Mouse (Mus musculus) G1E (cell line): ENCODE data around the gene Runx2. TPM values are rescaled to one million over a fixed set of nuclear protein-coding genes. Genes with fewer than 3 reads are reported as not detected.

Source experiments
- ATAC-seq: 2 replicates; pipeline ENCODE4 v1.8.0; 2016; ENCODE audit warnings: mild to moderate bottlenecking; ENCODE audit not compliant: insufficient number of reproducible peaks, poor library complexity, low FRiP score, severe bottlenecking; ENCODE audit errors: extremely low read depth
- DNase-seq: peaks from one replicate; pipeline ENCODE4 v3.0.0; 2012; ENCODE audit warnings: low spot score
- H3K27me3 ChIP-seq: 2 replicates; pipeline ENCODE4 v1.6.1; 2012; ENCODE audit warnings: mild to moderate bottlenecking, low read length, inconsistent platforms; ENCODE audit not compliant: insufficient read depth
- H3K36me3 ChIP-seq: replicated peaks from 2 replicates; pipeline ENCODE3; 2012; ENCODE audit warnings: mild to moderate bottlenecking, inconsistent platforms
- H3K4me1 ChIP-seq: 2 replicates; pipeline ENCODE4 v1.6.1; 2012; ENCODE audit warnings: low read depth, low read length, inconsistent platforms, mixed read lengths; ENCODE audit not compliant: insufficient read depth
- H3K4me3 ChIP-seq: 2 replicates; pipeline ENCODE4 v1.5.1; 2012; ENCODE audit warnings: low read depth, mild to moderate bottlenecking, inconsistent platforms, low read length, moderate library complexity, mixed read lengths
- H3K9me3 ChIP-seq: replicated peaks from 2 replicates; pipeline ENCODE4 v1.6.1; 2012; ENCODE audit warnings: inconsistent platforms
- CTCF ChIP-seq: IDR thresholded peaks from 2 replicates; pipeline ENCODE4 v1.5.1; 2012; ENCODE audit warnings: low read depth, low read length, inconsistent platforms, mixed read lengths
- GATA1 ChIP-seq: IDR thresholded peaks from 2 replicates; pipeline ENCODE4 v1.6.1; 2012; ENCODE audit warnings: borderline replicate concordance, low read length, inconsistent platforms, mixed read lengths
- GATA2 ChIP-seq: IDR thresholded peaks from 2 replicates; pipeline ENCODE4 v1.6.1; 2012; ENCODE audit warnings: low read depth, low read length, inconsistent platforms, borderline replicate concordance
- POLR2AphosphoS5 ChIP-seq: IDR thresholded peaks from 2 replicates; pipeline ENCODE4 v1.6.1; 2012; ENCODE audit warnings: low read depth, low read length, inconsistent platforms; ENCODE audit not compliant: insufficient replicate concordance
- TAL1 ChIP-seq: conservative IDR thresholded peaks from 2 replicates; pipeline ENCODE4 v1.6.1; 2012; ENCODE audit warnings: low read depth, low read length, inconsistent platforms, mixed read lengths
- polyA plus RNA-seq: library from polyadenylated mRNA; stranded (reverse); fragments of >175 nt; gene quantifications from 2 replicates; pipeline ENCODE4 v1.2.3, GENCODE M21; 2012
- total RNA-seq, 2 experiments: library from RNA; stranded (forward) in 1 of 2; stranded (reverse) in 1 of 2; fragments of 200-1000 nt in 1 of 2; fragments of >200 nt in 1 of 2; fragmentation: Nextera tagmentation in 1 of 2; gene quantifications; 2 replicates each; pipeline ENCODE4 v1.2.3; 2014 to 2017

The Runx2 gene
- total and polyA plus RNA-seq, 3 experiments: 0.05 to 2.0 (median 0.05) TPM

DNA sequence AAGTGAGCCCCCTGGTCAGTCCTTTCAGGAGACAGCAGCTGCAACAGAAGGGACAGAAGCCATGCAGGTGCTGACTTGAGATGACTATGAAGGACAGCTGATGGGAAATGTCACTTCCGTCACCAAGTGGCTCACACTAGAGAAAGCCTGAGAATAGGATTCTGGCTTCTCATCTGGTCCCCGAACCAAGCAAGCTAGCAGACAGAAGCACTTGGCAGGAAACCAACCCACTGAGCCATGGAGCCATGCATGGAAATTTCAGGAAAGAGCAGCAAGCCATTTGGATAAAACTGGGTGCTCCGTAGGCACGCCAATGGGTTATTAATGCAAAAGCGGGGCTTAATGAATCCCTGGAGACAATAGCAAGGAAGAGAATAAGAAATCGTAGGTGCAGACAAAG is 166.7 kb downstream of the Runx2 start:
- DNase-seq: no peak

GRCm38 (mm10) chr17:44645146-44645545 is 169.5 kb downstream of the Runx2 start:
- DNase-seq (no peak), ATAC-seq (no peak)
- H3K36me3 ChIP-seq: no peaks in the 10 kb centered on the region
- H3K4me1 ChIP-seq: no peaks in the 10 kb centered on the region
- H3K4me3 ChIP-seq: no peak overlapping the region
- H3K27me3 ChIP-seq: no peaks in the 10 kb centered on the region
- H3K9me3 ChIP-seq: peaks cover 44% of the 10 kb centered on the region
- TF ChIP-seq GATA1 (no peak), GATA2 (no peak), POLR2AphosphoS5 (no peak), CTCF (no peak), TAL1 (no peak)

More for the DNA sequence above, 166.7 kb downstream of the Runx2 start:
- no peaks in the 10 kb centered on the region for H3K4me1 ChIP-seq
- H3K4me3 ChIP-seq: no peak overlapping the region
- no peaks in the 10 kb centered on the region for H3K27me3 ChIP-seq
- H3K9me3 ChIP-seq: peaks cover 49% of the 10 kb centered on the region
- no peaks in the 10 kb centered on the region for H3K36me3 ChIP-seq
- no peak for TF ChIP-seq CTCF
- ATAC-seq: no peak

- ATAC-seq (no peak), DNase-seq (no peak)
- TF ChIP-seq CTCF (no peak), GATA2 (no peak), TAL1 (no peak), POLR2AphosphoS5 (no peak), GATA1 (no peak)
- Histone ChIP-seq H3K4me3 (no peak overlapping the region), H3K27me3 (no peaks in the 10 kb centered on the region), H3K36me3 (no peaks in the 10 kb centered on the region), H3K9me3 (peaks cover 47% of the 10 kb centered on the region), H3K4me1 (no peaks in the 10 kb centered on the region)
Observed at GRCm38 (mm10) chr17:44643260-44643659, 171.3 kb downstream of the Runx2 start.

- DNase-seq: no peak
- Histone ChIP-seq H3K4me1 (no peaks in the 10 kb centered on the region), H3K4me3 (no peak overlapping the region), H3K36me3 (no peaks in the 10 kb centered on the region), H3K27me3 (no peaks in the 10 kb centered on the region), H3K9me3 (peaks cover 50% of the 10 kb centered on the region)
- no peak for TF ChIP-seq TAL1
- TF ChIP-seq GATA2: no peak
- TF ChIP-seq CTCF: no peak
- no peak for TF ChIP-seq GATA1
- no peak for TF ChIP-seq POLR2AphosphoS5
- ATAC-seq: no peak
Observed at GRCm38 (mm10) chr17:44642126-44642525, 172.5 kb downstream of the Runx2 start.

- Histone ChIP-seq H3K4me1 (no peaks in the 10 kb centered on the region), H3K36me3 (no peaks in the 10 kb centered on the region), H3K27me3 (no peaks in the 10 kb centered on the region), H3K9me3 (peaks cover 46% of the 10 kb centered on the region), H3K4me3 (no peak overlapping the region)
- no peak for ATAC-seq
- DNase-seq: no peak
- TF ChIP-seq GATA2: no peak
- TF ChIP-seq CTCF: no peak
- no peak for TF ChIP-seq POLR2AphosphoS5
- no peak for TF ChIP-seq GATA1
- no peak for TF ChIP-seq TAL1
Observed at GRCm38 (mm10) chr17:44640910-44641309, 173.7 kb downstream of the Runx2 start.

DNA sequence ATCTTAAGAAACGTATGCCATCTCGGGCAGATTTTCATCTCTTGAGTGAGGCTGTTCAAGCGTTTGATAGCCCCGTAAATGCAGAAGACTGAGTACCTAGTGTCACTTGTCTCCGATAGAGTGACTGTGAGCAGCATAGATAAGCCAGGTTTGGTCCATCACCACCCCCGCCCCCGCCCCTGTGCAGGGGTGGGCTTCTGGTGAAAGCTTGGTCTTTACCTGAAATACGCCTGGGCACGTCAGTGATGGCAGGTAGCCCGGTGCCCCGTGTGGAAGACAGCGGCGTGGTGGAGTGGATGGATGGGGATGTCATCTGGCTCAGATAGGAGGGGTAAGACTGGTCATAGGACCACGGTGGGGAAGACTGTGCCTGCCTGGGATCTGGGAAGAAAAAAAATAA is 175.2 kb downstream of the Runx2 start:
- ATAC-seq (no peak), DNase-seq (no peak)
- no peaks in the 10 kb centered on the region for H3K36me3 ChIP-seq
- peaks cover 41% of the 10 kb centered on the region for H3K9me3 ChIP-seq
- no peaks in the 10 kb centered on the region for H3K4me1 ChIP-seq
- TF ChIP-seq CTCF (no peak), TAL1 (no peak), POLR2AphosphoS5 (no peak), GATA2 (no peak), GATA1 (no peak)
- no peak overlapping the region for H3K4me3 ChIP-seq
- H3K27me3 ChIP-seq: no peaks in the 10 kb centered on the region

- H3K4me3 ChIP-seq: no peak overlapping the region
- no peak for ATAC-seq
- H3K9me3 ChIP-seq: peaks cover 41% of the 10 kb centered on the region
- no peaks in the 10 kb centered on the region for H3K27me3 ChIP-seq
- no peaks in the 10 kb centered on the region for H3K4me1 ChIP-seq
- no peak for DNase-seq
- no peak for TF ChIP-seq POLR2AphosphoS5
- TF ChIP-seq TAL1: no peak
- no peak for TF ChIP-seq GATA1
- no peak for TF ChIP-seq GATA2
- TF ChIP-seq CTCF: no peak
- no peaks in the 10 kb centered on the region for H3K36me3 ChIP-seq
Observed at GRCm38 (mm10) chr17:44637181-44637880, 177.3 kb downstream of the Runx2 start.
